Mouse (Mus musculus) midbrain, embryonic 13.5 days (tissue): ENCODE data around the gene Meox1. TPM values are rescaled to one million over a fixed set of nuclear protein-coding genes. Genes with fewer than 3 reads are reported as not detected.
A peak's percentile ranks its signal among the peaks of the same experiment; 100 is the strongest.

Experiments
- ATAC-seq: fragments of 200-750 bp; cut with Nextera tagmentation; 2 replicates; pipeline ENCODE4 v1.8.0; 2017; ENCODE audit warnings: mild to moderate bottlenecking, moderate TSS enrichment, moderate library complexity
- H3K27ac ChIP-seq: fragments of 300-500 bp; sonication (generic); 2 replicates; pipeline ENCODE4 v1.5.1; 2015; ENCODE audit warnings: inconsistent platforms, mild to moderate bottlenecking, moderate library complexity
- H3K27me3 ChIP-seq: fragments of 300-500 bp; sonication (generic); 2 replicates; pipeline ENCODE4 v1.6.1; 2015; ENCODE audit warnings: mild to moderate bottlenecking, inconsistent platforms
- H3K36me3 ChIP-seq: fragments of 300-500 bp; sonication (generic); 2 replicates; pipeline ENCODE4 v1.6.1; 2015; ENCODE audit warnings: mild to moderate bottlenecking, inconsistent platforms
- H3K4me1 ChIP-seq: fragments of 300-500 bp; sonication (generic); replicated peaks from 2 replicates; pipeline ENCODE4 v1.6.1; 2015; ENCODE audit warnings: inconsistent platforms
- H3K4me2 ChIP-seq: fragments of 300-500 bp; sonication (generic); replicated peaks from 2 replicates; pipeline ENCODE4 v1.6.1; 2015; ENCODE audit warnings: moderate library complexity, mild to moderate bottlenecking, inconsistent platforms
- H3K4me3 ChIP-seq: fragments of 300-500 bp; sonication (generic); replicated peaks from 2 replicates; pipeline ENCODE4 v1.5.1; 2015; ENCODE audit warnings: mild to moderate bottlenecking, inconsistent platforms
- H3K9ac ChIP-seq: fragments of 300-500 bp; sonication (generic); replicated peaks from 2 replicates; pipeline ENCODE4 v1.6.1; 2015; ENCODE audit warnings: mild to moderate bottlenecking, inconsistent platforms
- H3K9me3 ChIP-seq: fragments of 300-500 bp; sonication (generic); 2 replicates; pipeline ENCODE4 v1.6.1; 2016; ENCODE audit warnings: mild to moderate bottlenecking, inconsistent platforms
- WGBS: fragments of 180-500 bp; shearing (Covaris S2); methylation state at CpG from one replicate; pipeline ENCODE4 v1.1.7; 2015; 5-methylcytosine and 5-hydroxymethylcytosine counted together
- polyA plus RNA-seq: library from polyadenylated mRNA; unstranded; fragments of >200 nt; fragmentation: Nextera tagmentation; extraction: Ambion mirVana; gene quantifications from 2 replicates; pipeline ENCODE4 v1.2.1, GENCODE M21; 2015

The Meox1 gene
- polyA plus RNA-seq, 1 experiment from 2014 or later = 0.13 TPM

DNA sequence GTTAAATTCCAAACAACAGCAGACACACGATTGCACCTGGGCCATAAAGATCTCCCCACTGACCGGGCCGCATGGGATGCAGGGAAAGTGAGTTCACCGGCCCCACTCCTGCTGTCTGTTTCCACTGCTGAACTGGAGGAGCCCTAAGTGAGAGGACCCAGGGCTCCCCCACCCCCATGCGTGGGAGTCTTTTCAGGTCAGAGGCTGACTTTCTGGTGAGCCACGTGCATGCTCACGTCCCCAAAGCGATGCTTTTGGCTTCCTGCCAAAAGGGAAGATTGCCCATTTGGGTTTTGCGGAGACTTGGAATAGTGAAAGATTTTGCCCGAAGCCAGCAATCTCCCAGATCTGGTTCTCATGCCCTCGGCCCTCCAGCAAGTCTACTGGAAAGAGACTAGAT lies 2.7 kb downstream of the Meox1 start:
- Histone ChIP-seq H3K4me2 (peak overlapping the region; percentile 18), H3K4me1 (peaks cover 32% of the 10 kb centered on the region), H3K27me3 (peaks cover 18% of the 10 kb centered on the region), H3K36me3 (no peaks in the 10 kb centered on the region), H3K9ac (no peak overlapping the region), H3K4me3 (no peak overlapping the region), H3K27ac (no peak overlapping the region), H3K9me3 (no peaks in the 10 kb centered on the region)
- WGBS = 23% methylated on average over 11 of the region's 11 CpGs
- no peak for ATAC-seq

DNA sequence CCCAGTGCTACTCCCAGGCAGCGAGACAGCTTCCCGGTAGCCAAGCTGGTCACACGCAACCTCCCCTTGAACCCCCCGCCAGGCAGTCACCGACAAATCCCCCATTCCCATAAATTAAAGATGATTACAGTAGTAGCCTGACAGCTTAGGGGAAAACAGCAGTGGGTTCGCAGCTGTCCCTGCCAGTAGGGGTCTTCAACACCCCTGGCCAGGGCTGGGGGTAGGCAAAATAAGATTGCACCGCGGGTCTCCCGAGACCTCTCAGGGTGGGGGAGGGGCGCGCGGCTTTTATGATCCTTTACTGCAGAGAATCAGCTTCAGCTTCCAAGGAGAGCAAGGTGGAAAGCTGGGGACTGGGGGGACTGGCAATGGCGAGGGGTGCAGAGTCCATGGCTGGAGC lies 4.4 kb downstream of the Meox1 start:
- peak overlapping the region; percentile 57 for H3K9ac ChIP-seq
- peaks cover 18% of the 10 kb centered on the region for H3K27me3 ChIP-seq
- ATAC-seq = peak; percentile 69
- H3K9me3 ChIP-seq = no peaks in the 10 kb centered on the region
- peak overlapping the region; percentile 20 for H3K4me3 ChIP-seq
- no peaks in the 10 kb centered on the region for H3K36me3 ChIP-seq
- peak overlapping the region; percentile 53 for H3K4me2 ChIP-seq
- peaks cover 43% of the 10 kb centered on the region for H3K4me1 ChIP-seq
- 0% methylated on average over 13 of the region's 13 CpGs for WGBS
- H3K27ac ChIP-seq = peak overlapping the region; percentile 60

DNA sequence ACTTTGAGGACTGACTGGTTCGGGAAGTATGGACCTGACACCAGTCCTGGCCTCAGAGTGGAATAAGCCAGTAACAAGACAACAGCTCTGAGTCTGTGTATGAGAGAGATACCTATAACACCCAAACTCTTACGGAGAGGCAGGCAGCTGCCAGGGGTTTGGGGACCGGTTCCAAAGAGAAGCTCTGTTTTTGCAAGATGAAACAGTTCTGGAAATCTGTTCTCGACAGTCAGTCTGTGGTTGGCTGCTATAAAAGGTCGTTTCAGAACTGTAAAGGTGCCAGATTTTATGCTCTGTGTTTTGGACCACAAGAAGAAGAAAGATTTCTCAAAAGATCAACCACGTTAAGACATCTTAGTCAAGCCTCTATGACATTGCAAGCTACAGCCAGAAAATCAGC lies 5.4 kb downstream of the Meox1 start:
- Histone ChIP-seq H3K9ac (no peak overlapping the region), H3K36me3 (no peaks in the 10 kb centered on the region), H3K27me3 (peaks cover 18% of the 10 kb centered on the region), H3K4me2 (no peak overlapping the region), H3K4me3 (no peak overlapping the region), H3K27ac (peak overlapping the region; percentile 60; the same call in 1 of the 2 replicates), H3K4me1 (peaks cover 45% of the 10 kb centered on the region), H3K9me3 (no peaks in the 10 kb centered on the region)
- WGBS = 69% methylated on average over 6 of the region's 6 CpGs
- ATAC-seq = no peak

DNA sequence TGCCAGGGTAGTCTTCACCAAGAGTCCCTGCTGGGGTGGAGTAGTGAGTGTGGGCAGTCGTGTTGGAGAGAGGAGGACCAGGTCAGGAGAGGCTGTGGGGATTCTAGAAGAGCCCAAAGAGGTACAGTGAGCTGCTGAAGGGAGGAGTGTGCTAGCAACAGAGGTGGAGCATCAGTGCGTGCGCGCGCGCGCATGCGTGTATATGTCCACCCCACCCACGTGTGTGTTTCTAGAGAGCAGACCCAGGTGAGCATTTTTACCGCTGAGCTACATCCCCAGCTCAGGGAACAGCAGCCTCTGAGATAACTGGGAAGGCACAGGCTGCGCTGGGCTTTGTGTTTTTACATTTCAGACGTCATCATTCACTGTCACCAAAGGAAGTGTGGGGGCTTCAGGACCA lies 7.7 kb downstream of the Meox1 start:
- H3K9me3 ChIP-seq = no peaks in the 10 kb centered on the region
- 0 out of 2 replicates have a peak, but pooled peaks cover 6% of the 10 kb centered on the region for H3K27me3 ChIP-seq
- no peak overlapping the region for H3K4me2 ChIP-seq
- no peak overlapping the region for H3K9ac ChIP-seq
- no peak overlapping the region for H3K27ac ChIP-seq
- H3K4me3 ChIP-seq = no peak overlapping the region
- no peaks in the 10 kb centered on the region for H3K36me3 ChIP-seq
- 89% methylated on average over 12 of the region's 12 CpGs for WGBS
- no peak for ATAC-seq
- peaks cover 51% of the 10 kb centered on the region for H3K4me1 ChIP-seq

DNA sequence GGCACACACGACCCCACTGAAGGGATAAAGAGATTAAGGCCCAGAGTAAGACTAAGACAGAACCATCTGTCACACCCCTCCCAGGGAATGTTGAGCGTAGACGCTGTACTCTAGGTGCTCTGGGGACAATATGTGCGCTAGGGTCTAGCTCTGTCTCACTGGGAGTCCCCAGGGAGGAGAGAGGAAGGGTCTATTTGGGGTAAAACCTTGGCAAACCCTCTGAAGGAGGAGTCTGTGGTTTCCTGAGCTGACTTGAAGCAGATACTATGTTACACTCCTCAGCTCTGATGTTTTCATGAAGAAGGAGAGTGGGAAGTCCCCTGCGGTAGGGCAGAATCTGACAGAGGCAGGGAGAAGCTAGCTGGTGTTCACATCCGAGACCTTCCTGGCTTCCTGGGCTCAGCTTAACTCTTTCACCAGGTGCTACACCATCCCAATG lies 8.3 kb downstream of the Meox1 start:
- H3K4me2 ChIP-seq = no peak overlapping the region
- no peaks in the 10 kb centered on the region for H3K36me3 ChIP-seq
- H3K9me3 ChIP-seq = no peaks in the 10 kb centered on the region
- 53% methylated on average over 6 of the region's 6 CpGs for WGBS
- ATAC-seq = no peak
- H3K4me1 ChIP-seq = peaks cover 48% of the 10 kb centered on the region
- H3K4me3 ChIP-seq = no peak overlapping the region
- H3K9ac ChIP-seq = no peak overlapping the region
- 0 out of 2 replicates have a peak, but pooled peaks cover 6% of the 10 kb centered on the region for H3K27me3 ChIP-seq
- H3K27ac ChIP-seq = no peak overlapping the region

DNA sequence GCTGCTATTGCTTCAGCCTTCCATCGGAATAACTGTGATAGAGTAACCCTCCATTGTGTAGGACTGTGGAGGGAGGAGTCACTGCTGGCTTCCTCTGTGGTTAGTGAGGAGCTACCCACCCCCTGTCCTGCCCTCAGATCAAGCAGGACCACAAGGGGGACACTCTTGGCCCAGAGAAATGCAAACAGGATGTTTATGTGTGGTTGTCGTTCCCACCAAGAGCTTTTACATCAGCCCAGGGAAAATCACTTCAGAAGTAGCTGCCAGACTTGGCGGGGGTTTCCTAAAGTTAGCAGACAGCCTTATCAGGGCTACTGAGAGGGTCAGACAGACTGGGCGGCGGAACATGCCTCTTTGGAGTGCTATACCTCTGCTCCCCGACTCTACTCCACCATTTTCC lies 8.9 kb downstream of the Meox1 start:
- no peaks in the 10 kb centered on the region for H3K36me3 ChIP-seq
- H3K4me2 ChIP-seq = no peak overlapping the region
- H3K27me3 ChIP-seq = 0 out of 2 replicates have a peak, but pooled peaks cover 6% of the 10 kb centered on the region
- H3K9me3 ChIP-seq = no peaks in the 10 kb centered on the region
- ATAC-seq = no peak
- no peak overlapping the region for H3K9ac ChIP-seq
- 64% methylated on average over 6 of the region's 6 CpGs for WGBS
- H3K4me3 ChIP-seq = no peak overlapping the region
- peaks cover 42% of the 10 kb centered on the region for H3K4me1 ChIP-seq
- no peak overlapping the region for H3K27ac ChIP-seq

DNA sequence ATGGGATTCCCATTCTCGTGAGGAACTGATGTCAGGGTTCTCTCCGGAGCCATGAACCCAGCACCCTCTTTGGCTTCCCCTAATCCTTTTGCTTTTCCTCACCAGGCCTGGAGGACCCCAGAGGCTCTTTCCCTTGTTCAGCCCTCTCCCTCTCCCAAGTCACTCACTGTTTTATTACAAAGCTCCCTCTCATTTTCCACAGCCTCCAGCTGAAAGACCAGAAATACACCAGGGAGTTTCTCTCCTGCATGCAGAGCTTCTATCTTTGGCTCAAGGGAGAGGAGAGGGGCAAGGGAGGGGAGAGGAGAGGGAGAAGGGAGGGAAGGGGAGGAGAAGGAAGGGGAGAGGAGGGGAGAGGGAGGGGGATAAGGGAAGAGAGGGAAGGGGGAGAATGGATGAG lies 10.3 kb downstream of the Meox1 start:
- no peak overlapping the region for H3K4me2 ChIP-seq
- no peak overlapping the region for H3K4me3 ChIP-seq
- no peaks in the 10 kb centered on the region for H3K9me3 ChIP-seq
- H3K9ac ChIP-seq = no peak overlapping the region
- 37% methylated on average over 2 of the region's 2 CpGs for WGBS
- no peak for ATAC-seq
- H3K27ac ChIP-seq = no peak overlapping the region
- peaks cover 35% of the 10 kb centered on the region for H3K4me1 ChIP-seq
- no peaks in the 10 kb centered on the region for H3K36me3 ChIP-seq
- 0 out of 2 replicates have a peak, but pooled peaks cover 6% of the 10 kb centered on the region for H3K27me3 ChIP-seq

DNA sequence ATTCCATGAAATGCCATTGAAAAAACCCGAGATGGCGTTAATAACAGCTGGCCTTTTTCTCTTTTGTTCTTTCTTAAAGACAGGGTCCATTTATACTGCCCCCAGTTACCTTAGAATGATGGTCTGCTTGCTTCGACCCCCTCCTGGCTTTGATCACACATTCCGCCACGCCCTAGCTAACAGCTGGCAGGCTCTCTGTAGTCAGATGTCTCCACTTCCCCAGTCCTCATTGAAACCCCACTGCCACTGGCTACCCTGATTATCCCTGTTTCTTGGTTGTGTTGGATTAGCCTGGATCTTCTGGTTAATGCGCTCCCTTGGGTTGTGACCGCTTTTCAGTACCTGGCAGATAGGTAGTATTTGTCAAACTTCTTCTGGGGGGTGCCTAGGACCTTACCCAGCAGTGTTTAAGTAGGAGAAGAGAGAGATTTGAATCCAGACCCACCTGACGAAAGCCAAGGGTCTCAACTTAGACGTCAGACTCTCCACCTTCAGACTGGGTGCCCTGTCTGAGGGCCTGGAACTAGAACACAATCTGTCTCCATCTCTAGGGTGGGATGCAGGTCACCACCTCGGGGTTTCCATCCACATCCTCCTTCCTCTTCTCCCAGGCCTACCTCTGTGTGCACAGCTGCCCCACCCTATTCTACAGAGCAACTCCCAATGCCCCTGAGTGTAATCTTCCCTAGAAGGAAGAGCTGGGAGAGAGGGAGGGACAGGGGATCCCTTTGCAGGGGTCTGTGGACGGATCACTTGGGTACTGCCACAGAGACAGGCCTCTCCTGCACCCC lies 11.5 kb downstream of the Meox1 start:
- Histone ChIP-seq H3K9me3 (no peaks in the 10 kb centered on the region), H3K36me3 (no peaks in the 10 kb centered on the region), H3K4me1 (peaks cover 39% of the 10 kb centered on the region), H3K4me3 (no peak overlapping the region), H3K9ac (no peak overlapping the region), H3K4me2 (no peak overlapping the region), H3K27me3 (0 out of 2 replicates have a peak, but pooled peaks cover 6% of the 10 kb centered on the region), H3K27ac (no peak overlapping the region)
- 80% methylated on average over 11 of the region's 11 CpGs for WGBS
- no peak for ATAC-seq

DNA sequence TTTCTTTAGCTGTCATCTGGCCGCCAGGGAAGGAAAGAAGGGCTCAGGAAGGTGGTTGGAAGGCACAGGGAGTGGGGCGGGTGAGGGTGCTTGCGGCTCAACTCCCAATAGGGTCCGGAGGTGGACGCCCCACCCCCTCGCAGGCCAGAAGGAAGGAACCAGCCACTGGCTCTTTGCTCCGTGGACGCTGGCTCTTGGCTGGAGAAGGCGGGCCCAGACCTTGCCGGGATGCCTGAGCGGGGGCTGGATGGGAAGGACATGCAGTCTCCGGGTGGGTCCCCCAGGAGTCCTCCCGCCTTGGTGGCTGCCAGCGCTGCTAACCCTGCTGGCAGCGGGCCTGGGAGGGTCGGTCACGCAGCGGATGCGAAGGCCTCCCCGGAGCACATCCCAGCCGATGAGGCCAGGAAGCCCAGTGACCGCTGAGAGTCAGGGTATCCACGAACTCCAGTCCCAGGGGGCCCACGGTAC lies 12.5 kb downstream of the Meox1 start:
- Histone ChIP-seq H3K4me2 (peak overlapping the region; percentile 48), H3K9ac (peak overlapping the region; percentile 46), H3K27ac (no peak overlapping the region), H3K27me3 (0 out of 2 replicates have a peak, but pooled peaks cover 6% of the 10 kb centered on the region), H3K4me1 (peaks cover 39% of the 10 kb centered on the region), H3K36me3 (no peaks in the 10 kb centered on the region), H3K9me3 (no peaks in the 10 kb centered on the region), H3K4me3 (peak overlapping the region; percentile 20; the same call in 1 of the 2 replicates)
- ATAC-seq = peak; percentile 48; the same call in 1 of the 2 replicates
- 2% methylated on average over 24 of the region's 24 CpGs for WGBS

DNA sequence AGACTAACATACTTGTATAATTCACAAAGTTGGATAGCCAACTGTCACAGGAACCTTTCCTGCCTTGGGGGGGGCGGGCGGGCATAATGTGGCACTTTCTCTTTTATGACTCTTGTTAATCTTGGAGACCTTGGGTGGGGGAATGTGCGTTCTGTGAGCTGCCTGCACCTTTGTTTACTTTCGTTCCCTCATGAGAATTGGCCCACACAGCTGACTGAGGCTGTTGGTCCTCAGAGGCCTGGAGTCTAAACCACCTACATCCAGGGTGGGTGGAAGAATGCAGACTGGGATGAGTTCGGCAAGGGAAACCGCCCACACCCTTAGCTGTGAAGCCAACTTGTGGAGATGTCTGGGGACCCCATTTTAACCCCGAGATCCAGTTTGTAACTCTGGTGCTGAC lies 13.0 kb downstream of the Meox1 start:
- no peak for ATAC-seq
- Histone ChIP-seq H3K4me2 (no peak overlapping the region), H3K36me3 (no peaks in the 10 kb centered on the region), H3K9ac (no peak overlapping the region), H3K4me1 (peaks cover 39% of the 10 kb centered on the region), H3K9me3 (no peaks in the 10 kb centered on the region), H3K27me3 (0 out of 2 replicates have a peak, but pooled peaks cover 6% of the 10 kb centered on the region), H3K4me3 (no peak overlapping the region), H3K27ac (no peak overlapping the region)
- WGBS = 65% methylated on average over 7 of the region's 7 CpGs

DNA sequence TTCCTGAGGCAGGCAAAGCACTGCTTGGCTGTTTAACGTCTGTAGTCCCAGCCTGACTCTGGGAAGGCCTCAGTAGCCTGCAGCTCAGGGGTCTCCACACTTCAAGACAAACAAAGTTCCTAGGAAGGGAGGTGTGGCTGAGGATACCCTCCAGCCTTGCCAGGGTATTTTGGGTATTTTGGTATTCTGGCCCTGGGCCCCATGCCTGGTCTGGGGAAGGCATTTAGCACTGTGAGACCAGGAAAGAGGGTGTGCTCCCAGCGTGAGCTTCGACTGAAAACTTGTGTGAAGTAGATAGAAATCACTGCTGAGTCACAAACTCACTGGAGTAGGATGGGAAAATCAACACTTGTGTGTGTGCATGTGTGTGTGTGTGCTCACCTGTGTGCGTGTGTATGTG lies 14.5 kb downstream of the Meox1 start:
- H3K9me3 ChIP-seq = no peaks in the 10 kb centered on the region
- H3K9ac ChIP-seq = no peak overlapping the region
- WGBS = 78% methylated on average over 4 of the region's 4 CpGs
- H3K4me1 ChIP-seq = peaks cover 36% of the 10 kb centered on the region
- H3K27ac ChIP-seq = no peak overlapping the region
- H3K27me3 ChIP-seq = 0 out of 2 replicates have a peak, but pooled peaks cover 6% of the 10 kb centered on the region
- no peaks in the 10 kb centered on the region for H3K36me3 ChIP-seq
- H3K4me3 ChIP-seq = no peak overlapping the region
- no peak for ATAC-seq
- no peak overlapping the region for H3K4me2 ChIP-seq

DNA sequence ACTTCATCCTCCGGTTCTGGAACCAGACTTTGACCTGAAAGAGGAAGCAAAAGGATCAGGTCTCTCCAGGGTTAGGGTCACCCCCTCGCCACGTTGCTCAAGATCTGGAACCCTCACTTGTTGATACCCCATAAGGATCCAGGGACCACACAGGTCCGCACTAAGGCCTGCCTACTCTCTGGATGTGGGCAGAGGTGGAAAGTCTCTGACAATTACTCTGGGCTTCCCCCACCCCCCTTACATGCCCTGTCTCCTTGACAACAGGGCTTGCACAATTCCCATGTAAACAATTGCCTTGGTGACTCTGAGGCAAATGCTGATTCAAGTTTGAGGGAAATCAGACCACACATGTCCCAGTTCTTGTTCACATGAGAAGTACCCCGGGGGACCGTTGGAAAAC lies 15.5 kb downstream of the Meox1 start:
- H3K4me2 ChIP-seq = no peak overlapping the region
- H3K4me3 ChIP-seq = no peak overlapping the region
- H3K9ac ChIP-seq = no peak overlapping the region
- H3K36me3 ChIP-seq = no peaks in the 10 kb centered on the region
- H3K27me3 ChIP-seq = 0 out of 2 replicates have a peak, but pooled peaks cover 5% of the 10 kb centered on the region
- 61% methylated on average over 6 of the region's 6 CpGs for WGBS
- no peak for ATAC-seq
- no peaks in the 10 kb centered on the region for H3K9me3 ChIP-seq
- no peak overlapping the region for H3K27ac ChIP-seq
- H3K4me1 ChIP-seq = peaks cover 34% of the 10 kb centered on the region
